Mouse (Mus musculus) liver, adult 2 months (tissue): Measurements from ENCODE around the gene Kcnh1.

ENCODE experiments used
- CTCF ChIP-seq: fragments of 200-500 bp; IDR thresholded peaks from 2 replicates; pipeline ENCODE4 v1.5.1; 2011; ENCODE audit warnings: low read depth, low read length, control low read depth
- POLR2A ChIP-seq: fragments of 200-500 bp; IDR thresholded peaks from 2 replicates; pipeline ENCODE4 v1.6.1; 2011; ENCODE audit warnings: low read length, control low read depth; ENCODE audit not compliant: insufficient read depth; ENCODE audit errors: extremely low read depth

DNA sequence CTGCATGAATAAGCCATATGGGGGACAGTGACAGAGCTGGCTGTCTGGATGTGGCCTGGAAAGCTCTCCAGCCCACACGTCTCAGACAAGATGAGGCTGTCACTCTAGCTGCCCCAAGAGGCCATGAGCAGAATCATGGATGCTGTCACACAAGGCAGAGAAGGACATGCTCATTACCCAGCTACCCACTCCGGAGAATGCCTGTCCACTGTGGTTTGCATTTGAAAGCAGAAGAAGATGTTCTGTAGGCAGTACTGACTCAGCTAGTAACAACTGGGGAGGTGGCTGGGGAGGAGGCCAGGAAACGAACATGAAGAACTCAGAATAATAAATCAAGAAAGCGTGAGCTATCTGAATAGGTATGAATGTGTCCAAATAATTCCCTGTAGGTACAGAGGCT, 364.9 kb downstream of the Kcnh1 start:
- TF ChIP-seq POLR2A (no peak), CTCF (no peak)
